Mouse (Mus musculus) C2C12 (cell line): Measurements from ENCODE around the gene Abr. TPM values are rescaled to one million over a fixed set of nuclear protein-coding genes. Genes with fewer than 3 reads are reported as not detected.

Source experiments
- H3K27me3 ChIP-seq: one replicate; pipeline ENCODE4 v1.6.1; 2011; ENCODE audit not compliant: control insufficient read depth, insufficient read depth, insufficient read length
- H3K36me3 ChIP-seq: one replicate; pipeline ENCODE4 v1.6.1; 2011; ENCODE audit not compliant: control insufficient read depth, insufficient read depth
- H3K4me3 ChIP-seq: one replicate; pipeline ENCODE4 v1.5.1; 2011; ENCODE audit warnings: mild to moderate bottlenecking, control low read depth; ENCODE audit not compliant: poor library complexity, insufficient read depth, severe bottlenecking
- H3K79me2 ChIP-seq: one replicate; pipeline ENCODE4 v1.6.1; 2011; ENCODE audit not compliant: control insufficient read depth, insufficient read depth
- H3K79me3 ChIP-seq: one replicate; pipeline ENCODE4 v1.6.1; 2011; ENCODE audit warnings: low read depth, control low read depth
- H3ac ChIP-seq: one replicate; pipeline ENCODE3; 2011; ENCODE audit warnings: low read depth; ENCODE audit not compliant: control insufficient read depth, insufficient read length
- CEBPB ChIP-seq: IDR thresholded peaks from one replicate; pipeline ENCODE4 v1.6.1; 2011; ENCODE audit warnings: low read depth, mild to moderate bottlenecking, control low read depth, moderate library complexity
- CTCF ChIP-seq: IDR thresholded peaks from one replicate; pipeline ENCODE4 v1.5.1; 2011; ENCODE audit not compliant: control insufficient read depth, insufficient read depth, insufficient read length
- FOSL1 ChIP-seq: IDR thresholded peaks from one replicate; pipeline ENCODE4 v1.8.0; 2011; ENCODE audit warnings: mild to moderate bottlenecking, low read length; ENCODE audit not compliant: poor library complexity, insufficient read depth, severe bottlenecking
- MAX ChIP-seq: IDR thresholded peaks from one replicate; pipeline ENCODE4 v1.6.1; 2011; ENCODE audit warnings: mild to moderate bottlenecking, control low read depth
- MYOD1 ChIP-seq: IDR thresholded peaks from one replicate; pipeline ENCODE4 v1.6.1; 2011; ENCODE audit warnings: low read depth; ENCODE audit not compliant: control insufficient read depth, insufficient read length
- MYOG ChIP-seq: IDR thresholded peaks from one replicate; pipeline ENCODE4 v1.6.1; 2011; ENCODE audit not compliant: control insufficient read depth, insufficient read length; ENCODE audit errors: extremely low read depth
- USF1 ChIP-seq: IDR thresholded peaks from one replicate; pipeline ENCODE4 v1.6.1; 2011; ENCODE audit warnings: low read depth, mild to moderate bottlenecking, control low read depth, moderate library complexity
- polyA plus RNA-seq: library from polyadenylated mRNA; unstranded; fragments of >200 nt; fragmentation: generic; extraction: Trizol; gene quantifications from one replicate; pipeline ENCODE4 v1.2.1, GENCODE M21; 2012; ENCODE audit warnings: missing spikeins

Abr gene
- polyA plus RNA-seq, 1 experiment = 72.8 TPM

DNA sequence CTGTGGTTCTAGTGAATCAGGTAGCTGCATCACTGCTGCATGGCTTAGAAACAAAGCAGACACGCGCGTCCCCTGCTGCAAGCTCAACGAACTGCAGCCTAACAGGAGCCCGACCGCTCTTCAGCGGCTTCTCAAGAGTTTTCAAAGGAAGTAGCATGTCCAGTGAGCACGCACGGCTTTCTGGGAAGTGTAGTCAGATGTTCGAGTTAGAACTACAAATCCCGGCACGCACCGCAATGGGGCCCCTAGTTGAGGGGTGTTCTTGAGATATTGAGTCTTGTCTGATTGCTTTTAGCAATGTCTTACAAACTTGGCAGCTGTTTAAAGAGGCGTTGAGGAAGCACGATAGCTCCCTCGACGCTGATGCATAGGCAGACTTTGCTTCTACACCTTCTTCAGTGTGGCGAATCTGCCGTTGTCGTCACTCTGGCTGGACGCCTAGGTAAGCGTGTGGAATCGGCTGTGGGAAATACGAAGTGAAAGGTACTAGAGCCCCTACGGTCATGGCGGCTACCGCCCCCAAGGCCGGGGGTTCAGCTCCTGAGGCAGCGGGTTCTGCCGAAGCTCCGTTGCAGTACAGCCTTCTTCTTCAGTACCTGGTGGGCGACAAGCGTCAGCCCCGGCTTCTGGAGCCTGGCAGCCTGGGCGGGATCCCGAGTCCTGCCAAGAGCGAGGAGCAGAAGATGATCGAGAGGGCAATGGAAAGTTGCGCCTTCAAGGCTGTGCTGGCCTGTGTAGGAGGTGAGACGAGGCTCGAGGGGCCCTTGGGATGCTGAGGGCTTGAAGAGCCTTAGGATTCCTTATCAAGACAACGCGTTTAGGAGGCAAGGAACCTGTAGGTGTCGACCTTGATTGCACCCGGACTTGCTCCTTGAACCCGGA lies 215.2 kb downstream of the Abr start, which contains the start of gene Timm22:
Gene Timm22, plus strand, starts transcription at position 251 of the 882 bp plus-strand sequence.
- peaks cover 15% of the 10 kb centered on the region for H3K36me3 ChIP-seq
- peak within 1 kb of the TSS; percentile 83 for H3K4me3 ChIP-seq
- no peaks in the 10 kb centered on the region for H3K27me3 ChIP-seq
- peaks cover 35% of the 10 kb centered on the region for H3K79me2 ChIP-seq
- TF ChIP-seq CTCF = peak; percentile 85
- TF ChIP-seq CEBPB = peak; percentile 13
- no peak for TF ChIP-seq MYOD1
- peak; percentile 88 for TF ChIP-seq MAX
- H3K79me3 ChIP-seq = peaks cover 16% of the 10 kb centered on the region
- peak within 1 kb of the TSS; percentile 91 for H3ac ChIP-seq

DNA sequence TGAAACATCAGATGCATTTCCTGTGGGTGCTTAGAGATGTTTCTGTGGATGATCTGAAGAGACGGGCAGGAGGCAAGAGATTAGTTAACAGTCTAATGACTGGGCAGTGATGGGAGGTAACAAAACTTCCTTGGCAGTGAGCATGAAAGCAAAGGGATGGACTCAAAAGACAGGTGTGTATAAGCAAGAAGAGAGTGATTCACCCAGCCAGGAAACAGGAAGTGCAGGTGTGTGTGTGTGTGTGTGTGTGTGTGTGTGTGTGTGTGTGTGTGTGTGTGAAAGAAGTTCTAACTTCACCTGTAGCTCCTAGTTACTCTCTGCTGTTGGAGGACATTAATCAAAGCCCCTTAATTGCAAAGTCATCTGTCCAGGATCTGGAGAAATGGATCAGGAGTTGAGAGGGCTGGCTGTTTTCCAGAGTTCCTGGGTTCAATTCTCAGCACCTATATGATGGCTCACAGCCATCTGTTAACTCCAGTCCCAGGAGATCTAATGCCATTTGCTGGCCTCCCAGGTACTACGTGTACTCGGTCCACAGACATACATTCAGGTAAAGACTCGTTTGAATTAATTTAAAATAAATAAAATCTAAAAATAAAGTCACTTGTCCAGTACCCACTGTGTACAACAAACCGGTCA lies 216.4 kb downstream of the Abr start:
- TF ChIP-seq CTCF (no peak), MYOG (no peak), MYOD1 (no peak), CEBPB (no peak), USF1 (no peak), MAX (no peak)
- Histone ChIP-seq H3ac (no peak overlapping the region), H3K79me3 (peaks cover 16% of the 10 kb centered on the region), H3K79me2 (peaks cover 35% of the 10 kb centered on the region), H3K4me3 (no peak overlapping the region), H3K27me3 (no peaks in the 10 kb centered on the region), H3K36me3 (peaks cover 7% of the 10 kb centered on the region)

DNA sequence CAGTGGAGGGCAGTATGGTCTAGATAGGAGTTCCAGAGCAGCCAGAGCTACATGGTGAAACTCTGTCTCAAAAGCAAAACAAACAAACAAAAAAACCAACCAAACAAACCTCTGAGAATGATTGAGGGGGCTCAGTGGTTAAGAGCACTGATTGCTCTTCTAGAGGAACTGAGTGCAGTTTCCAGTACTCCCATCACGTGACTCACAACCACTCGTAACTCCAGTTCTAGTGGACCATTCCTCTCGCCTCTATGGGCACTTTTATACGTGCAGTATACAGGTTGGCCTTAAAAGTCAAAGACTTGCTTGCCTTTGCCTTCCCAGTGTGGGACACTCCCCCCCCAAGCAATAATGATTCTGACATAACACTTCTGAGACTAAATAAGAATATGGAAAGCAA lies 217.0 kb downstream of the Abr start:
- Histone ChIP-seq H3K27me3 (no peaks in the 10 kb centered on the region), H3K36me3 (peaks cover 4% of the 10 kb centered on the region), H3ac (no peak overlapping the region), H3K79me2 (peaks cover 32% of the 10 kb centered on the region), H3K4me3 (no peak overlapping the region), H3K79me3 (peaks cover 14% of the 10 kb centered on the region)
- TF ChIP-seq USF1 (peak; percentile 60), MYOG (no peak), MAX (no peak), CTCF (no peak), CEBPB (no peak), FOSL1 (no peak), MYOD1 (no peak)

DNA sequence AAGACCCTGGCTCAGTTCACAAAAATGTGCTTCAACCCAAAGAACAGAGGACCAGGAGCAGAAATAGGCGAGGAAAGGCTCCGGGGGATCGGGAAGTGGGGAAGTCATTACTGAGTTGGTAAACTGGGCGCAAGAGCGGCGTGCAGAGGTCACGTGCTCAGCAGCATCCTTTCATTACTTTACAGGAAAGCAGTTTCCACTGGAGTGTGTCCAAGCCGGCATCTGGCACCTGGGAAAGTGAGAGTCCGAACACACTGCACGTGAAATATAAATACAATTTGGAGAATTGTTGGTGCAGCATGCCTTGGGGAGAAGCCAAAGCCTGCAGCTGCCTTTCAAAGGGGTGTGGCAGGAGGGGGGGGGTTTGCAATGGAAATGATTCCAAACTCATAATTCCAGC lies 220.7 kb downstream of the Abr start:
- Histone ChIP-seq H3K79me3 (peaks cover 19% of the 10 kb centered on the region), H3K79me2 (peaks cover 24% of the 10 kb centered on the region), H3K4me3 (no peak overlapping the region), H3K36me3 (no peaks in the 10 kb centered on the region), H3ac (peak overlapping the region; percentile 4), H3K27me3 (no peaks in the 10 kb centered on the region)
- TF ChIP-seq CTCF = no peak
- peak; percentile 59 for TF ChIP-seq USF1

DNA sequence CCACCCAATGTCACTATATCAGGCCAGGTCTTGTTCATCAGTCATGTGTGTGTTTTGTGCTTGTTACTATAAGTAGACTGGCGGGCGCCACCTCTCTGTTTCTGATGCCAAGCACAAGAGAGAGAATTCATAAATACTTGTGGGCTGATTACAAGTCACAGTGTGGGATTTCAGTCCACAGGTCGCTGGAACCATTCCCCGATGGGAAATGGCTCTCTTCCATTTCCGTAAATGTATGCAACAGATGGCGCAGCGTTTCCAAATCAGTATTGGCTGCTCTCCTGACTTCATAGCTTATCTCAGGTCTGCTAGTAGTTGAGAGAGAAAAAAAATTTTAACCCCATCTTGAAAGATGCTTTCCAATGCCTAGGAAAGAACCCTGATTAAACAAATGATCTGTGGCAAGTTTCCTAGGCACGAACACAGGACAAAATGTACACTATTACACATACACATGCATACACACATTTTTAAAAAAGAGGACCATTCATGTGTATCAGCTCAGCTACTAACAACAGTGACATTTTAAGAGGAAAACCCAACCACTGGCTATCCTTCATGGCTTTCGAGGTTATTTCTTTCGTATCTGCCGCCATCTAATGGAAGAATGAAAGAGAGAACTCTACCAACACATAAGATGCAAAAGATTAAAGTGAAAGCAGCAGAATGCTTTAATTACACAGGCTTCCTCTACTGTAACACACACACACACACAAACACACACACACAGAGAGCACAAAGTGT lies 222.4 kb downstream of the Abr start:
- Histone ChIP-seq H3ac (peak overlapping the region; percentile 7), H3K27me3 (no peaks in the 10 kb centered on the region)

More for the DNA sequence above, 222.4 kb downstream of the Abr start:
- H3K79me3 ChIP-seq = peaks cover 34% of the 10 kb centered on the region
- TF ChIP-seq MYOD1 (no peak), MAX (no peak), FOSL1 (no peak), USF1 (no peak)
- H3K36me3 ChIP-seq = no peaks in the 10 kb centered on the region
- peaks cover 40% of the 10 kb centered on the region for H3K79me2 ChIP-seq
- H3K4me3 ChIP-seq = peak overlapping the region; percentile 83
